Mouse (Mus musculus) cerebellum, adult 9-10 months (tissue): ENCODE data around the gene Zfp773.
A peak's percentile ranks its signal among the peaks of the same experiment; 100 is the strongest.
"Not testable (repeated sequence)": the region's sequence is repeated elsewhere in the genome, so short reads cannot be mapped to it uniquely, and the experiment has no call there.

Experiments used
- DNase-seq: peaks from one replicate; pipeline ENCODE4 v3.0.0; 2022

Gene Zfp773

GRCm38 (mm10) chr7:7136379-7136866 lies at the start of gene Zfp773:
Gene Zfp773 (minus strand): TSS chr7:7136755.
- DNase-seq: peak; percentile 69

GRCm38 (mm10) chr7:7185897-7186296 lies 49.3 kb upstream of the Zfp773 start:
- DNase-seq: no peak

GRCm38 (mm10) chr7:7171227-7172147 lies 34.9 kb upstream of the Zfp773 start, which contains the start of gene Zfp418:
Gene Zfp418 (plus strand): TSS chr7:7171330.
- DNase-seq: peak; percentile 84

GRCm38 (mm10) chr7:7145991-7146608 lies 9.5 kb upstream of the Zfp773 start:
- DNase-seq: no peak

- DNase-seq: no peak
Measured at GRCm38 (mm10) chr7:7144215-7144614, 7.7 kb upstream of the Zfp773 start.

GRCm38 (mm10) chr7:7132751-7133150 lies 3.8 kb downstream of the Zfp773 start:
- no peak for DNase-seq

GRCm38 (mm10) chr7:7130491-7131124 lies 5.9 kb downstream of the Zfp773 start:
- DNase-seq: not testable (repeated sequence)

GRCm38 (mm10) chr7:7121602-7121980 lies 15.0 kb downstream of the Zfp773 start:
- no peak for DNase-seq

- DNase-seq: peak; percentile 90
Measured at GRCm38 (mm10) chr7:7120921-7121601, 15.5 kb downstream of the Zfp773 start, which contains the start of gene Zfp954. Gene Zfp954 (minus strand): TSS chr7:7121488.

- DNase-seq: no peak
Measured at GRCm38 (mm10) chr7:7118441-7118840, 18.1 kb downstream of the Zfp773 start.

- no peak for DNase-seq
Measured at GRCm38 (mm10) chr7:7108501-7108900, 28.1 kb downstream of the Zfp773 start.
